Mouse (Mus musculus) layer of hippocampus, adult 8-10 months (tissue): ENCODE results near the gene Hmces. TPM values are rescaled to one million over a fixed set of nuclear protein-coding genes. Genes with fewer than 3 reads are reported as not detected.

Experiments
- DNase-seq, 2 experiments: peaks; one replicate each; pipeline ENCODE4 v3.0.0; 2022; ENCODE audit warnings: low spot score in 2 of 2
- total RNA-seq, 4 experiments: library from RNA; stranded (reverse); gene quantifications; 2 replicates each; pipeline ENCODE4 v1.2.4; 2022

The Hmces gene
- 10 to 100 TPM; 24.1 to 26.4 (median 26.1) TPM for total RNA-seq

DNA sequence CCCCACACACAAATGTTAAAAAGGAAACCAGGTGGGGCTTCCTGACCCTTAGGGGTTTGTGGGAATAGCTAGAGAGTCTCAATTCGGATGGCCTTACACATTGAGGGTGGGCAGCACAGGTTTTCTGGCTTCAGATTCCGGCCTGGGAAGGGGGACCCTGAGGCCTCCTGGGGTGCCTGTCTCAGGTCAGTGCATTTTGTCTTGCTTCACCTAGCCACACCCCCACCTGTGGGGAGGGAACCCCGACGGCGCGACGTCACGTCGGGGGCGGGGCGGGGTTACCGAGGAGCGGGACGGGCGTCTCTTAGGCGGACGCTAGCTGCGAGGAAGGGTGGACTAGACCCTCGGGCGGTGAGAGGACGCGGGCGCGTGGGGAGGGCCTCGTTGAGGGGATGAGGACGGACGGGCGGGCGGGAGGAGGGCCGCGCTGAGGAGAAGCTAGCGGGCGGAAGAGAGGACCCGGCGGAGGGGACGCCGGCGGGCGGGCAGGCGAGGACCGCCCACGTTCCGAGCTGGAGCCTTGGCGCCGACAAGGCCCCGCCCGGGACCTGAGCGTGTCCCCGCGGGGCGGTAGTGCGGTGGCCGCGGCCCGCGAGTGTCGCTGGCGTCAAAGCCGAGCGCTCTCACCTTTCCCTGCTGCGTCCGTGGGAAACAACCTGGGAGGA is at the start of gene Hmces:
Gene Hmces (plus strand): TSS at position 275 of the 665 bp plus-strand sequence.
- DNase-seq: peak in 1 of 2 experiments; percentile 44

DNA sequence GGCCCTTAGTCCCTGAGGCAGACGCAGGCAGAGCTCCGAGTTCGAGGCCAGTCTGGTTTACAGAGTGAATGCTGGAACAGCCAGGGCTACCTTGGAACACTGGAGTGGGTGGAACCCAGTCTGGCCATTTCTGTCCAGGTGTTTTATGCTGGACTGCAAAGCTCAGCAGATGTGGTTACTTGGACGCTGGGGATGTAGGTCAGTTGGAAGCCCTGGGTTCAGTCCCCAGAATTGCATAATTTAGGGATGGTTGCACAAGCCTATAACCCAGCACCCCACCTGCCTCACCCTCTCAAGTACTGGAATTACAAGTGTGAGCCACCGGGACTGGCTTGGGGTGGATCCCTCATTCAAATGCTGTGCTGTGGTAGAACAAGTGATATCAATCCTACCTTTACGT is 47.5 kb upstream of the Hmces start:
- DNase-seq: no peak

DNA sequence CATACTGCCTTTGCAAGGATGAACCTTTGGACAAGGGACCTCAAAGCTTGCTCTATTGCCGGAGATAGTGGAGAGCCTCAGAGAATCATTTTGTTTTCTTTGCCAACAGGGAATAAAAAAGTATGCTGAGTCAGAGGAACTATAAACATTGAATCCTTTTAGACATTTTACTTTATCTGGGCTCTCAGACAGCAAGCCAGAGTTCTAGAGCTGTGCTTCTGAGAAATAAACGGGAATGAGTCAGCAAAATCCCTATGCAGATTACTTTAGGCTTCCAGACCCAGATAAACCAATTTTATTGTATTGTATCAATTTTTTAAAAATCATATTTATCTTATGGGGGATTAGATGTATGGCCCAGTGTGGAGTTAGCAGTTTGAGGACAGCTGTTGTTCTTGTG is 46.5 kb upstream of the Hmces start:
- DNase-seq: no peak

DNA sequence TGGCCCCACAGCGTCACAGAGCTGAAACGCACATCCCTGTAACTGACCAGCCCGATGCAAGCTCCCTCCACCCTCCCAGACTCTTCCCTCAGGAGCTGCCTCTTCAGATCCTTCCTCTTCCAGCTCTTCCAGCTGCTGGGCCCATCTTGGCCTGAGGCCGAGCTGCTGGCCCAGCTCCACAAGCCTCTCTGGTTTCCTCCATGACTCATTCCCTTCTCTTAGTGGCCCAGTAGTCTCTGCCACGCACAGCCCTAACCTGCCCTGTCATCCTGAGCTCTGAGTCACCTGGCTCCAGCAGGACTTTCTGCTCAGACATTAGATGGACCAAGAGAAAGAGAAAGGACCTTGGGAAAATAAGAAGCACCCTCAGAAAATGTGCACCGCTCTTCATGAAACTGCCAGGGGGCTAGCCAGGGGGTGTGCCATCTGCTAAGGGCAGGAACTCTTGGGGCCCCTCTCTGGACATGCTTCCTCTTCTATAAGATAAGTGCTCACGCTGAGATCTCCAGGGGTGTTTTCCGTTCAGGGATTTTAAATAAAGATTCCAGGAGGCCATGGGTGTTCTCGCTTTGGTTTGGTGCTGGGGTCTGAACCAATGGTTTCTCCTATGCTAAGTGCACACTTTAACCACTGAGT is 44.7 kb upstream of the Hmces start:
- DNase-seq: no peak

DNA sequence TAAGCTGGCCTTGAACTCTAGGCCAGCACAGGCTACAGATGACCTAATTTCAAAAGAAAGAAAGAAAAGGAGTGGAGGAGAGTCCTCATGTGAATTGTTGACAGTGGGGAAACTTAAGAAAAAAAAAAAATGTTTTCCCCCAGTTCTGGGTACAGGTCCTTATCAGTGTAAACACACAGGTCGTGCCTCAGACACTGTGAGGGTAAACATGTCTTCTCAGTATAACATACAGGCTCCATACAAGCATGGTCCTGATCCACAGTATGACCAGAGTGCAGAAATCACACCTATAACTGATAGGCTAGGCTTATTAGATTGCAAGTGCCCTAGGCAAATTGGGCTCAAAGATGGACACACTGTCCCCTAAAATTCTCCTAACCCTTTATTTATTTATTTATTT is 43.3 kb upstream of the Hmces start:
- no peak for DNase-seq

DNA sequence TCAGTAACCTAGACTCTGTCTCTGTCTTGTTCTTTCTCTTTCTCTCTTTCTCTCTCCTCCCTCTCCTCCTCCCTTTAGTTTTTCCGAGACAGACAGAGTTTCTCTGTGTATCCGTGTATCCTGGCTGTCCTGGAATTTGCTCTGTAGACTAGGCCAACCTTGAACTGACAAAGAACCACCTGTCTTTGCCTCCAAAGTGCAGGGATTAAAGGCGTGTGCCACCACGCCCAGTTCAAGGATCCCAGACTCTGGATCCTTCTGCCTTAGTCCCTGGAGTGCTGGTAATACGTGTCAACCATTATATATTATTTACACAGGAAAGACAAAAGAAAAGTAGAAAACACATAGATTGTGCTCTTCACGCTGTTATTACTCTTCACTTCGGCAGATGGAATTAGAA is 42.5 kb upstream of the Hmces start:
- DNase-seq: no peak

DNA sequence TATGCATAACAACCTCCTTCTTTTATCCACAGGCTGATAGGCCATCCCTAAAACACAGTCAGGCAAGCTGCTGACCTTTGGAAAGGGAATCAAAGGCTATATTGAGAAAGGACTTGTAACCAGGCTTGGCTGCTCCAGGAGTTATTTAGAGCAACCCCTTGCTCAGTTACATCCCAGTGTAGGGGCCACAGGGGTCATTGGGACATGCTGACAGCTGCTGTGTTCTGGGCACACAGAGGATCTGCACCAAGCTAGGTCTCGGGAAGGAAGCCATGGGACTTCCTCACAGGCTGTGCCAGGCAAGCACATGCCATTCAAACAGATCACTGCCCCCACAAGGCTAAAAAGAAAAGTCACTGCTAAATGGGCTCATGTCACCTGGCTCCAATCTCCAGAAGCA is 40.6 kb upstream of the Hmces start:
- no peak for DNase-seq

DNA sequence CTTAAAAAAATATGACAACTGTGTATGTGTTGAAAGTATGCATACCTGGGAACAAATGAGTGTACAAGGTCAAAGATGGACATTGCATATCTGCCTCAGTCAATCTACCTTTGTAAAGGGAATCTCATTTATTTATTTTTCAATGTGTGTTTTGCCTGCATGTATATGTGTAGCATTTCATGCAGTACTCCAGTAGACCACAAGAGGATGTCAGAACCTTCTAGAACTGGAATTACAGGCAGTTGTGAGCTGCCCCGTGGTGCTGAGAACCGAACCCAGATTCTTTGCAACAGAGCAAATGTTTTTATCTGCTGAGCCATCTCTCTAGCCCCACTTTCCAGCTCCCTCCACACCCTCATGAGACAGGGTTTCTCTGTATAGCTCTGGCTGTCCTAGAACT is 39.8 kb upstream of the Hmces start:
- no peak for DNase-seq

DNA sequence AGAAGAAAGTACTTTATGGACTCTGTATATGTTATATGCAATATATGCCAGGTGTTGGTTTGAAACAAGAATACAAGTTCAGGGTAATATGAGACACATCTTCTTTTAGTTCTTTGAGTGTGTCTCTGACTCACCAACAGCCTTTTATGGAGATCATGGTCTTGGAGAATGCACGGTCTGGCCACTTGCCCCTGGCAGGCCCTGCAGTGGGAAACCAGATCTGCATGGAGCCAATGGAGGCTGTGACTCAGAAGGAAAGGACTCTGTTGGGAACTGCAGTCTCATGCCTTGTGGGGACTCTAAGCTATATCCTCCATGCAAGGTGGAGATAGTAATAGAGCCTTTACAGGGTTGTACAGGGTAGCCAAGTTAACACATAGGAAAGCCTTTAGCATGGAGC is 38.7 kb upstream of the Hmces start:
- DNase-seq: no peak

DNA sequence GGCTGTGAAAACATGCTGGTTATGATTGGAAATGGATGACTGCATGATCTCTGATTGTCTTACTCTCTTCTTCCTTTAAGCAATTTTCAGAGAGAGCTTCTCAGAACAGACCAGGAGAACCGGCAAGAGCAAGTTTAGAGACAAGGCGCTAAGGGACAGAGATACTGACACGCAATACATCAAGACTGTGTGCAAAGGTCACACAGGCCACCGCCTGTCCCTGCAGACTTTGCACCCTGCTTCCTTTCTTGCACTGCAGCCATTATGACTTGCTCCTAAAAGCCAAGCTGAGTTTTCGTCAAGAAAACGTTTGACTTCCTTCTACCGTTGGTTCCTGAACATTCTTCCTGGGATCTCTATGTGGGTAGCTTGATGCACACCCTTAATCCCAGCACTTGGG is 38.2 kb upstream of the Hmces start:
- DNase-seq: no peak

DNA sequence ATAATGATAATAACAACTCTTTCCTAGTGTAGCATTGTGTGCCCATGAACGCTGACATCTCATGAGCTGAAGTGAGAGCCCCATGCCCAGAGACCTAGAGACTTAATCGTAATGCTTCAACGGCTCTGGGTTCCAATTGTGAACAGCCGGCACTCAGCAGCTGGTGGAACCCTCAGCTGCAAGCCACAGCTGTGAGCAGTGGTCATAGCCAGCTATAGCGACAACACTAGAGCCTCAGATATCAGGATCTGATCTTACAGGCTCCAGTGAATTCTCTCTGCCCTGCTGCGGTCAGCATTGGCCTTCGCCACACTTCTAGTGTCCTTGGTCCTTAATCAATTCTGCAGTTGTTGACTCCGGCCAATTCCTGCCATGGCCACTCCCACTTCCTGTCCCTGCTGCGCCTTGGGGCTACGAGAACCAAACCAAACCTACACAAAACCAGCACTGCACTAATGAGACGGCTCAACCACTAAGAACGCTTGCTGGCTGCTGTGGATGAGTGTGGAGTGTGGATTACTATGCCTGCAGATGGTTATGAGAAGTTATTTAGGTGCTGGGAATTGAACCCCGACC is 37.6 kb upstream of the Hmces start:
- no peak for DNase-seq

DNA sequence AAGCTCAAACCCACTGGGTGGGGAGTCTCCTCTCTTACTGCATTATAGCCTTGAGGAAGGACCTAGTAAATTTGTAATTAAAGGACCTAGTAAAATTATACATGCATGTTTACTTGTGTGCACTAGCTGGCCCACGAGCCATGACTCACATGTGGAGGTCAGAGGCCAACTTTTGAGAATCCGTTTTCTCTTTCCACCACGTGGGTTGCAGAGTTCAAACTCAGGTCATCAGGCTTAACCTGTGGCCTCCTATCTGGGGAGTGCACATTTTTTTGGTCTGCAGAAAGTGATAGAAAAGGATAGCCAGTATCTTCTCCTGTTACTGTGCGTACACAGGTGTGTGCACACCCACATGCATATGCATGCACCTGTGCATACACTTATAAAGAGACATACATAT is 34.7 kb upstream of the Hmces start:
- DNase-seq: no peak

DNA sequence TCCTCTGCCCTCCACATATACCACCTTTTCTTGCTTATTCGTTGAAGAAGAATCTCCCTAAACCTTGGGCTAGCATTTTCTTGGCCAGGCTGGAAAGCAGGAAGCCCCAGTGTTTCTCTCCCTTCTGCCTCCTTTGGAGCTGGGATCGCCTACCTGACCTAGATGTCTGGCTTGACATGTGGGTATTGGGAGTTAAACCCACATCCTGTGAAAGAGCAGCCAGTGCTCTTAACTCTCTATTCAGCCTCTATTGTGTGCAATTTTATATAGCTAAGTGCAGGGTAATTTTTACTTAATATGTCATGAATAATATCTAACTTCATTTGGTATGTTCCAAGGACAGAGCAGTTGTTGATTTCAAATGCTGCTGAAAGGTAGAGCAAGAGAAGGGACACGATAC is 34.1 kb upstream of the Hmces start:
- no peak for DNase-seq

DNA sequence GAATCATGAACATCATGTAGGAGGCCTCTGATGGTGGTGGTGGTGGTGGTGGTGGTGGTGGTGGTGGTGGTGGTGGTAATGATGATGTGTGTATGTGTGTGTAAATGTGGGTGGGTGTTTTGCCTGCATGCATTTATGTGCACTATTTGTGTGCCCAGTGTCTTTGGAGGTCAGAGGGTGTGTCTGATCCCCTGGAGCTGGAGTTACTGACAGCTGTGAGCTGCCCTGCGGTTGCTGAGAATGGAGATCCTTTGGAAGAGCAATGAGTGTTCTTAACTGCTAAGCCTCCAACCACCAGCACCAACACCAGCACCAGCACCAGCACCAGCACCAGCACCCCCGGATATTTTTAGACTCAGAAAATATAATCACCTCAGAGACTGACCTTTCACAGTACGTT is 31.5 kb upstream of the Hmces start:
- DNase-seq: no peak

DNA sequence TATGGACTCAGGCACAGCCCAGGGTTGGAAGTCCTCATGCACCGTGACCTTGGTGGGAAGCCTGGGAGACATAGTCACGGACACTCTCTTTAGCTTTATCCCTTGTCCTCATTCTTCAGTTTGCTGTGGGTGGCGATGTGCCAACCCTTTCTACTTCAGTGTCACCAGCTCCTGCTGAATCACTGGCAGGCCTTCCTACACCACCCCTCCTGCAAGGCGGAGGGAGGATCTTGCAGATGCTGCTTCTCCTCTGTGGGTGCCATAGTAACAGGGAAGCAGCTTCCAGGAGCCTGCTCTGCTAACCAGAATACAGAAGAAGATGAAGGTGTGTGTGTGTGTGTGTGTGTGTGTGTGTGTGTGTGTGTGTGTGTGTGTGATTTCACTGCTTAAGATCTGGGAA is 30.9 kb upstream of the Hmces start:
- DNase-seq: peak; percentile 70 to 81

DNA sequence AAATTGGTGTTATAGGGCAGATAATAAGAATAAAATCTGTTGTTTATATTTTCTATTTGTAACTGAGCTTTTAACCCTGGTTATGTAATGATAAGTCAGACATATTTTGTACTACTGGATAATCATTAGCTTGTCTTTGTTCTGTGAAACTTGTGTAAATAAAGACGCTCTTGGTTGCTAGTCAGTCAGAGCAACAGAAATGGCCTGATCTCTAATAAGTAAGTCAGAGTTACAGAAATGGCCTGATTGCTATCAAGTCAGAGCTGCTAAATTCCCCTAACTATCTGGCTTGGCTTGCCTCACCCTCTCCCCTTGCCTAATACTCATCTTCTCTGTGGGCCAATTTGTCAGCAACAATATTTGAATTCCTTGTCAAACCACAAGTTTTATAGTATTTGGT is 27.0 kb upstream of the Hmces start:
- DNase-seq: no peak

DNA sequence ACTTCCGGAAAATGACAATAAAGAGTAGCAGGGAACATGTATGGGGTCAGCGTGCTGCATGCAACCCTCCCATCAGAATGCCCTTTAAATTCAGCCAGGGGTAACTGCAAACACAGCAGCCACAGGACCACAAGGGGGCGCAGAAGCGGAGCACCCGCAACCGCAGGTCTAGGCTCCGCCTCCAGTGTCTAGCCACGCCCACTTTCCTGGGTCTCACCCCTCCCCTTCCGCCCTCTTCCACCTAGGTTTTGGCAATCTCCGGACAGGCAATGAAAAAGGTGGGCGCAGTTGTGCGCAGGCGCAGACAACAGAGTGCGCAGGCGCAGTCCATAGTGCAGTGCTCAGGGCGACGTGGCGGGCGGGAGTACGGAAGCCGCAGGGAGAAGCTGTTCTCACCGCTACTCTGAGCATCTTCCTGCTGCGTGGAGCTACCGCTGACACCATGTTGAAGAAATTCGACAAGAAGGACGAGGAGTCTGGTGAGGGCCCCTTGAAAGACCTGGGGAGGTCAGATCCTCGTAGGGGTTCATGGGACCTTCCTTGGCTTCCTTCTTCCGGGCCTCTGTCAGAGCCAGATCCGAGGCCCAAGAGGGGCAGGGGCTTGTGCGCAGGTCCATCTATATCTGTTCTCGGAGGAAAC is 26.0 kb upstream of the Hmces start, which contains the start of gene Copg1:
Gene Copg1 (plus strand): TSS at position 221 of the 640 bp plus-strand sequence.
- peak; percentile 99 to 100 for DNase-seq

DNA sequence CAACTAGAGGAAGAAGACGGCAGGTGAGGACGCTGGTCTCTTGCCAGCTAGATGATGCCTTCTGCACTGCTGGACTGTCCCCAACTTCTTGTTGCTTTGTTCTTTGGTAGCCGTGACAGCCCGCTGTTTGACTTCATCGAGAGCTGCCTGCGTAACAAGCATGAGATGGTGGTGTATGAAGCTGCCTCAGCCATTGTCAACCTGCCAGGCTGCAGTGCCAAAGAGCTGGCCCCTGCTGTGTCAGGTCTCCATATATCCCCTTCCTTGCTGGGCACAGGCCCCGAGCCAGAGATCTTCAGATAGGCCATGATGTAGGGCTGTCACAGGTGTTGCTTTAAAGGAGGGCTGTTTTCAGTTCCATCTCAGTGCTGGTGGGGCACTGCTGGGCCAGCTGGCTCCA is 19.8 kb upstream of the Hmces start:
- no peak for DNase-seq

DNA sequence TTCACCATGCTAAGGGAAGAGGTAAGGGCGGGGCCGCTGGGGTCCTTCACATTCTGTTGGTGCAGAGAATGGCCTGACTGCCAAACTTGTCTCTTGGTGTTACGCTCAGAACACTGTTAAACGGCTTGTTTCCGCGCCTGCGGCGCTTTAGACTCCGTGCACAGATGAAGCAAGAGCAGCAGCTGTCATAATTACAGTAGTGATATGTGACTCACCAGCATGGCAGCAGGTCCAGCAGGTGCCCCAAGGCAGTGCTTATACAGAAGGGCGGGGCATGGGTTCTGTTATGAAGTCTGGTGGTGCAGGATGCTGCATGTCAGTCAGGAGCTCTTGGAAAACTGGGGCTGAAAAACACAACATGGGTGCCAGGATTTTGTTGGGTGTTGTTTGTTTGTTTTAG is 15.7 kb upstream of the Hmces start:
- DNase-seq: peak; percentile 43 to 57

DNA sequence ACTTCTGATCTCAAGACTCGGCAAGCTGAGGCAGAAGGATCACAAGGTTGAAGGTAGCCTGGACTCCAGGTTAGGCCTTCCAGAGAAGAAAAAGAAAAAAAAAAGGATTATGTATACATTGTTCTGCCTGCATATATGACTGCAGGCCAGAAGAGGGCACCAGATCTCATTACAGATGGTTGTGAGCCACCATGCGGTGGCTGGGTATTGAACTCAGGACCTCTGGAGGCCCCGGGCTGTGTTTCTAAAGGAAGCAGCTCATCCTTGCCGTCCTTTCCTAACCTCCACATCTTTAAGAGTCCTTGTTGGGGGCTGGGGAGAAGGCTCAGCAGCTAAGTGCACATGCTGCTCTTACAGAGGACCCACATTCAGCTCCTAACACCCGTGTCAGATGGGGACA is 7.1 kb upstream of the Hmces start:
- DNase-seq: no peak

DNA sequence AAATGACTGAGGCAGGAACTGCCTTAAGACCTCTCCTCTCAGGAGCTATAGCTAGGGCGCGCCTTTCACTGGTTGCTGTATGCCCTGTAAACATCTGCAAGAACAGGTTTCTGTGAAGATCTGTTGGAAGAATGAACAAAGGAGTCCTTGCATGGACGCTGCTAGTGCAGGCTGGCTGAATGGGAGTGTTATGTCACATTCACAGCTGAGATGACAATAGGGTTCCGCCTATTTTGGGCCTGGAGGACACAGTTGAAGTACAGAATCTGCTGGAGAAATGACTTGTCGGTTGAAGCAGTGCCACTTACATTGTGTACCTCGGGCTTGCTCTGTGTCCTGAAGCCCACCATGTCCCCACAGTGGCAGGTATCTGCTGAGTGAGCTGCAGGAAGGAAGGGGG is 4.6 kb upstream of the Hmces start:
- no peak for DNase-seq

DNA sequence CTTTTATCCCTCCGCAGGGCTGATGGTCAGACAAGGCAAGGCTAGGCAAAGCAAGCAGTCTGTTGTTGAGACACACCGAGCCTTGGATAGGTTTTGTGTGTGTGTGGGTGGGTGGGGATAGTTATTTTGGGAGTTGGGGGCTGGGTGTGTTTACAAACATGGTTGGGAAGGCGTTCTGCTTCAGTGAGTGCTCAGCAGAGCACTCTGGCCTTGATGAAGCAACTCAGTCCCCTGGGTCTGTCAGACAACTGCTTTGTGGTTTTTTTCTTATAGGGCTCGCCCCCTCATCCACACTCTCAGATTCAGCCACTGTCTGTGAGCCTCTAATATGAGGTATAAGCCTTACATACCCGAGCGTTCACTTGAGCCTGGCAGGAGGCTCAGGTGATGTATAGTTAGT is 2.2 kb upstream of the Hmces start:
- no peak for DNase-seq
